Mouse (Mus musculus): ENCODE results near the gene Agap3.

Gene Agap3

GRCm38 (mm10) chr5:24428596-24428995 lies 23.4 kb upstream of the Agap3 start:
- DNase-seq (ENCODE audit: low read depth): peak; percentile 75

- DNase-seq (ENCODE audit: low read depth): no peak
These were observed 18.0 kb upstream of the Agap3 start for GRCm38 (mm10) chr5:24433993-24434392.

- no peak for DNase-seq (ENCODE audit: low read depth)
These were observed 10.8 kb upstream of the Agap3 start for GRCm38 (mm10) chr5:24441187-24441586.

- DNase-seq (ENCODE audit: low read depth): no peak
These were observed 9.9 kb upstream of the Agap3 start for GRCm38 (mm10) chr5:24442029-24442428.

GRCm38 (mm10) chr5:24443204-24443603 lies 8.8 kb upstream of the Agap3 start:
- DNase-seq (ENCODE audit: low read depth): no peak

- no peak for DNase-seq (ENCODE audit: low read depth)
These were observed 8.1 kb upstream of the Agap3 start for GRCm38 (mm10) chr5:24443927-24444326.

- peak; percentile 97 for DNase-seq (ENCODE audit: low read depth)
These were observed 7.1 kb upstream of the Agap3 start, which contains the start of gene Fastk for GRCm38 (mm10) chr5:24444746-24445427. TSS of gene Fastk (minus strand) at chr5:24445287.

- DNase-seq (ENCODE audit: low read depth): no peak
These were observed 6.4 kb upstream of the Agap3 start for GRCm38 (mm10) chr5:24445428-24446080.

GRCm38 (mm10) chr5:24446630-24447029 lies 5.3 kb upstream of the Agap3 start:
- DNase-seq (ENCODE audit: low read depth): no peak

GRCm38 (mm10) chr5:24447624-24448298 lies 4.2 kb upstream of the Agap3 start, which contains the start of gene Tmub1:
TSS of gene Tmub1 (minus strand) at chr5:24447854.
- DNase-seq (ENCODE audit: low read depth): peak; percentile 78

- peak; percentile 93 for DNase-seq (ENCODE audit: low read depth)
These were observed 530 bp upstream of the Agap3 start for GRCm38 (mm10) chr5:24451264-24452029.

GRCm38 (mm10) chr5:24452691-24453233 lies 785 bp downstream of the Agap3 start:
- DNase-seq (ENCODE audit: low read depth): peak; percentile 61

- DNase-seq (ENCODE audit: low read depth): no peak
These were observed 1.5 kb downstream of the Agap3 start for GRCm38 (mm10) chr5:24453283-24453984.

- DNase-seq (ENCODE audit: low read depth): no peak
These were observed 2.0 kb downstream of the Agap3 start for GRCm38 (mm10) chr5:24453985-24454303.

- peak; percentile 74 for DNase-seq (ENCODE audit: low read depth)
These were observed 3.1 kb downstream of the Agap3 start for GRCm38 (mm10) chr5:24455076-24455475.

GRCm38 (mm10) chr5:24455613-24456012 lies 3.6 kb downstream of the Agap3 start:
- no peak for DNase-seq (ENCODE audit: low read depth)

GRCm38 (mm10) chr5:24466762-24467161 lies 14.8 kb downstream of the Agap3 start:
- DNase-seq (ENCODE audit: low read depth): no peak

GRCm38 (mm10) chr5:24470600-24470999 lies 18.6 kb downstream of the Agap3 start:
- DNase-seq (ENCODE audit: low read depth): peak; percentile 91

- no peak for DNase-seq (ENCODE audit: low read depth)
These were observed 21.1 kb downstream of the Agap3 start for GRCm38 (mm10) chr5:24472884-24473619.

GRCm38 (mm10) chr5:24474025-24474722 lies 22.2 kb downstream of the Agap3 start:
- DNase-seq (ENCODE audit: low read depth): no peak

All from NIH3T3 (cell line).